ENCODE assay signal across 17 mouse cellular contexts in the genomic region with DNA sequence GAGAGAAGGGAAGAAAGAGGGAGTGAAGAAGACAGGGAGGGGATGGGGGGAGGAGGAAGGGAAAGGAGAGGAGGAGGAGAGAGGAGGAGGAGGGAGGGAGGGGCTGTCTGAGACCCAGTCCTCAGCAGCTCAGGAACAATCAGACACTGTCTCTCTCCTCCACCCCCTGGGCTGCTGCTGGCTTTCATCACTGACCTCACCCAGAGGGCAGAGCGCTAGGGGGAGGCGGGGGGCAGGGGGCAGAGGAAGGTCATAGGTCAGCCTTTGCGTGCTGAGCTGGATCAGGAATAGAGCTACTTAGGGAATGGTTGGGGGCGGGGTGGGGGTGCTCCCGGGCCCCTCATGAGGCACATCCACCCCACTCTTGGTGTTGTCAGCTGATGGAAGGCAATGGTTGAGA. TPM values are rescaled to one million over a fixed set of nuclear protein-coding genes. Genes with fewer than 3 reads are reported as not detected.
DNase-seq lines count a peak whose midpoint lies in the region; ATAC-seq lines count a peak whose summit lies in the region.
"Had no signal": no experiment of that assay in that cellular context is flagged by ENCODE, and none has a peak within 500 bp of the region (broad histone marks: within the 10 kb centered on the region; RNA-seq: fewer than 3 reads in every experiment).

No protein-coding gene starts in this region.

- H3K9me3 ChIP-seq in hindbrain, embryonic 11.5 days (ENCODE audit: control insufficient read depth, low read length), result no peaks in the 10 kb centered on the region
- H3K9me3 ChIP-seq in hindbrain, embryonic 13.5 days, result no peaks in the 10 kb centered on the region
- no peaks in the 10 kb centered on the region for H3K9me3 ChIP-seq in midbrain, embryonic 11.5 days (ENCODE audit: control insufficient read depth, low read length)
- H3K9me3 ChIP-seq in midbrain, embryonic 16.5 days (replicated peaks; ENCODE audit: control insufficient read depth, low read length, poor library complexity, severe bottlenecking), result no peaks in the 10 kb centered on the region
- H3K9me3 ChIP-seq in neural tube, embryonic 11.5 days (ENCODE audit: control insufficient read depth, low read length), result no peaks in the 10 kb centered on the region
- H3K9me3 ChIP-seq in kidney, embryonic 15.5 days (replicated peaks), result no peaks in the 10 kb centered on the region
- H3K9me3 ChIP-seq: limb, embryonic 12.5 days; lung, embryonic 15.5 days had no signal

- no peak overlapping the region for H3K9ac ChIP-seq in hindbrain, embryonic 11.5 days (ENCODE audit: low read depth, low read length)
- H3K9ac ChIP-seq in hindbrain, embryonic 13.5 days, result no peak overlapping the region
- H3K9ac ChIP-seq in midbrain, embryonic 11.5 days (ENCODE audit: low read length), result no peak overlapping the region
- H3K9ac ChIP-seq in midbrain, embryonic 16.5 days (ENCODE audit: low read depth, low read length), result no peak overlapping the region
- H3K9ac ChIP-seq in neural tube, embryonic 11.5 days (ENCODE audit: low read length), result no peak overlapping the region
- H3K9ac ChIP-seq in kidney, embryonic 15.5 days, result no peak overlapping the region
- H3K9ac ChIP-seq: limb, embryonic 12.5 days; lung, embryonic 15.5 days had no signal

- H3K4me2 ChIP-seq in hindbrain, embryonic 11.5 days (replicated peaks; ENCODE audit: low read depth, low read length), result no peak overlapping the region
- H3K4me2 ChIP-seq in hindbrain, embryonic 13.5 days, result no peak overlapping the region
- H3K4me2 ChIP-seq in midbrain, embryonic 11.5 days, result no peak overlapping the region
- no peak overlapping the region for H3K4me2 ChIP-seq in midbrain, embryonic 16.5 days (ENCODE audit: low read length)
- H3K4me2 ChIP-seq in neural tube, embryonic 11.5 days (ENCODE audit: low read depth), result no peak overlapping the region
- H3K4me2 ChIP-seq in kidney, embryonic 15.5 days, result no peak overlapping the region
- H3K4me2 ChIP-seq: limb, embryonic 12.5 days; lung, embryonic 15.5 days had no signal

- peak; percentile 22 for DNase-seq in hindbrain, embryonic 11.5 days (ENCODE audit: low spot score)
- DNase-seq in midbrain, embryonic 11.5 days (ENCODE audit: low spot score, missing footprints), result no peak
- DNase-seq in brain, adult 2 months (ENCODE audit: low read depth, low spot score), result peak; percentile 73
- DNase-seq in neural tube, embryonic 11.5 days (ENCODE audit: low spot score), result no peak
- DNase-seq in testis, postnatal 10 days (ENCODE audit: low spot score), result no peak
- DNase-seq: cerebellum, adult 2 months; heart, adult 18-20 months; kidney, postnatal 25 days; right cerebral cortex, adult 18-20 months; spleen, adult 18-20 months had no signal

- no peaks in the 10 kb centered on the region for H3K36me3 ChIP-seq in hindbrain, embryonic 11.5 days (ENCODE audit: control insufficient read depth, insufficient read depth, low read length)
- H3K36me3 ChIP-seq in hindbrain, embryonic 13.5 days, result no peaks in the 10 kb centered on the region
- H3K36me3 ChIP-seq in midbrain, embryonic 11.5 days (ENCODE audit: control insufficient read depth, insufficient read depth, low read length), result no peaks in the 10 kb centered on the region
- no peaks in the 10 kb centered on the region for H3K36me3 ChIP-seq in midbrain, embryonic 16.5 days (ENCODE audit: control insufficient read depth, insufficient read depth, low read length)
- H3K36me3 ChIP-seq in neural tube, embryonic 11.5 days (ENCODE audit: control insufficient read depth, insufficient read depth, low read length), result no peaks in the 10 kb centered on the region
- H3K36me3 ChIP-seq in kidney, embryonic 15.5 days, result no peaks in the 10 kb centered on the region
- H3K36me3 ChIP-seq: limb, embryonic 12.5 days; lung, embryonic 15.5 days had no signal

- no peaks in the 10 kb centered on the region for H3K27me3 ChIP-seq in hindbrain, embryonic 11.5 days (ENCODE audit: control insufficient read depth, insufficient read depth, low read length)
- H3K27me3 ChIP-seq in hindbrain, embryonic 13.5 days, result no peaks in the 10 kb centered on the region
- H3K27me3 ChIP-seq in midbrain, embryonic 11.5 days (ENCODE audit: control insufficient read depth, insufficient read depth, low read length), result no peaks in the 10 kb centered on the region
- no peaks in the 10 kb centered on the region for H3K27me3 ChIP-seq in midbrain, embryonic 16.5 days (ENCODE audit: control insufficient read depth, insufficient read depth, low read depth, low read length)
- H3K27me3 ChIP-seq in neural tube, embryonic 11.5 days (ENCODE audit: control insufficient read depth, insufficient read depth, low read length), result no peaks in the 10 kb centered on the region
- 0 out of 2 replicates have a peak, but pooled peaks cover 4% of the 10 kb centered on the region for H3K27me3 ChIP-seq in kidney, embryonic 15.5 days
- H3K27me3 ChIP-seq: lung, embryonic 15.5 days had no signal

- peaks cover 14% of the 10 kb centered on the region for H3K4me1 ChIP-seq in hindbrain, embryonic 11.5 days (replicated peaks; ENCODE audit: control insufficient read depth, insufficient read depth, low read length)
- H3K4me1 ChIP-seq in hindbrain, embryonic 13.5 days (replicated peaks), result peaks cover 20% of the 10 kb centered on the region
- peaks cover 14% of the 10 kb centered on the region for H3K4me1 ChIP-seq in midbrain, embryonic 11.5 days (ENCODE audit: control insufficient read depth, insufficient read depth, low read length)
- peaks cover 8% of the 10 kb centered on the region; the same call in 1 of the 2 replicates for H3K4me1 ChIP-seq in midbrain, embryonic 16.5 days (ENCODE audit: control insufficient read depth, insufficient read depth, low read length)
- peaks cover 16% of the 10 kb centered on the region for H3K4me1 ChIP-seq in neural tube, embryonic 11.5 days (ENCODE audit: control insufficient read depth, insufficient read depth, low read length)
- H3K4me1 ChIP-seq in kidney, embryonic 15.5 days, result peaks cover 12% of the 10 kb centered on the region
- H3K4me1 ChIP-seq: lung, embryonic 15.5 days had no signal

- H3K27ac ChIP-seq in hindbrain, embryonic 11.5 days (ENCODE audit: low read depth, low read length), result no peak overlapping the region
- no peak overlapping the region for H3K27ac ChIP-seq in hindbrain, embryonic 13.5 days
- H3K27ac ChIP-seq in midbrain, embryonic 11.5 days (ENCODE audit: low read depth, low read length), result no peak overlapping the region
- H3K27ac ChIP-seq in midbrain, embryonic 16.5 days (ENCODE audit: low read length), result no peak overlapping the region
- H3K27ac ChIP-seq in neural tube, embryonic 11.5 days (ENCODE audit: low read depth, low read length), result 0 out of 2 replicates have a peak overlapping the region, but pooled peaks have one; percentile 29
- H3K27ac ChIP-seq in kidney, embryonic 15.5 days, result no peak overlapping the region
- H3K27ac ChIP-seq: limb, embryonic 12.5 days; lung, embryonic 15.5 days had no signal

- no peak overlapping the region for H3K4me3 ChIP-seq in hindbrain, embryonic 11.5 days (ENCODE audit: low read depth, low read length)
- no peak overlapping the region for H3K4me3 ChIP-seq in hindbrain, embryonic 13.5 days
- no peak overlapping the region for H3K4me3 ChIP-seq in midbrain, embryonic 11.5 days (ENCODE audit: low read depth, low read length)
- no peak overlapping the region for H3K4me3 ChIP-seq in midbrain, embryonic 16.5 days (ENCODE audit: low read depth, low read length)
- no peak overlapping the region for H3K4me3 ChIP-seq in neural tube, embryonic 11.5 days (ENCODE audit: low read depth, low read length)
- no peak overlapping the region for H3K4me3 ChIP-seq in kidney, embryonic 15.5 days (replicated peaks)
- H3K4me3 ChIP-seq: limb, embryonic 12.5 days; lung, embryonic 15.5 days had no signal

- WGBS in hindbrain, embryonic 11.5 days, result 5% methylated on average over 5 of the region's 5 CpGs
- 2% methylated on average over 5 of the region's 5 CpGs for WGBS in hindbrain, embryonic 13.5 days
- WGBS in midbrain, embryonic 11.5 days, result 4% methylated on average over 5 of the region's 5 CpGs
- 7% methylated on average over 5 of the region's 5 CpGs for WGBS in midbrain, embryonic 16.5 days
- WGBS in neural tube, embryonic 11.5 days, result 1% methylated on average over 5 of the region's 5 CpGs
- 9% methylated on average over 5 of the region's 5 CpGs for WGBS in kidney, embryonic 15.5 days

- no peak for ATAC-seq in hindbrain, embryonic 11.5 days (ENCODE audit: low FRiP score)
- no peak for ATAC-seq in hindbrain, embryonic 13.5 days (ENCODE audit: low FRiP score)
- 0 out of 2 replicates have a peak, but pooled peaks have one; percentile 3 for ATAC-seq in midbrain, embryonic 11.5 days (ENCODE audit: low FRiP score)
- ATAC-seq in midbrain, embryonic 16.5 days, result no peak
- no peak for ATAC-seq in neural tube, embryonic 11.5 days (ENCODE audit: insufficient read depth, low FRiP score, low TSS enrichment)
- no peak for ATAC-seq in kidney, embryonic 15.5 days (replicated peaks; ENCODE audit: low FRiP score)
- ATAC-seq: intestine, embryonic 16.5 days had no signal

RNA-seq across cellular contexts. Expression of a gene that starts 5.3 kb away (rescaled TPM):
- polyA plus RNA-seq in hindbrain, embryonic 11.5 days (2014; fragmentation: Nextera tagmentation; extraction: Ambion mirVana), result 23.5 and 28.0 TPM in 2 replicates
- 83.8 and 90.6 TPM in 2 replicates for polyA plus RNA-seq in hindbrain, embryonic 13.5 days (2015; fragmentation: Nextera tagmentation; extraction: Ambion mirVana)
- 18.7 and 21.1 TPM in 2 replicates for polyA plus RNA-seq in midbrain, embryonic 11.5 days (2014; fragmentation: Nextera tagmentation; extraction: Ambion mirVana)
- 109 and 110 TPM in 2 replicates for polyA plus RNA-seq in midbrain, embryonic 16.5 days (2015; fragmentation: Nextera tagmentation; extraction: Ambion mirVana)
- polyA plus RNA-seq in neural tube, embryonic 11.5 days (2014; fragmentation: Nextera tagmentation; extraction: Ambion mirVana), result 27.3 and 28.8 TPM in 2 replicates
- 45.5 and 49.8 TPM in 2 replicates for polyA plus RNA-seq in kidney, embryonic 15.5 days (2015; fragmentation: Nextera tagmentation; extraction: Ambion mirVana)

RNA-seq across cellular contexts. Expression of a gene that starts 5.5 kb away (rescaled TPM):
- polyA plus RNA-seq in hindbrain, embryonic 11.5 days (2014; fragmentation: Nextera tagmentation; extraction: Ambion mirVana), result 0.35 and 0.68 TPM in 2 replicates
- polyA plus RNA-seq in hindbrain, embryonic 13.5 days (2015; fragmentation: Nextera tagmentation; extraction: Ambion mirVana), result 1.6 and 2.0 TPM in 2 replicates
- 0.12 and 0.57 TPM in 2 replicates for polyA plus RNA-seq in midbrain, embryonic 11.5 days (2014; fragmentation: Nextera tagmentation; extraction: Ambion mirVana)
- polyA plus RNA-seq in midbrain, embryonic 16.5 days (2015; fragmentation: Nextera tagmentation; extraction: Ambion mirVana), result 0.47 and 1.3 TPM in 2 replicates
- polyA plus RNA-seq in neural tube, embryonic 11.5 days (2014; fragmentation: Nextera tagmentation; extraction: Ambion mirVana), result 0.38 and 0.49 TPM in 2 replicates
- 0.67 and 0.74 TPM in 2 replicates for polyA plus RNA-seq in kidney, embryonic 15.5 days (2015; fragmentation: Nextera tagmentation; extraction: Ambion mirVana)

RNA-seq across cellular contexts. Expression of a gene that starts 30.9 kb away (rescaled TPM):
- 0.26 TPM in 1 of 2 replicates, not detected in the other for polyA plus RNA-seq in hindbrain, embryonic 11.5 days (2014; fragmentation: Nextera tagmentation; extraction: Ambion mirVana)
- 0.54 and 0.86 TPM in 2 replicates for polyA plus RNA-seq in hindbrain, embryonic 13.5 days (2015; fragmentation: Nextera tagmentation; extraction: Ambion mirVana)
- 0.14 and 0.15 TPM in 2 replicates for polyA plus RNA-seq in midbrain, embryonic 11.5 days (2014; fragmentation: Nextera tagmentation; extraction: Ambion mirVana)
- 0.40 and 0.61 TPM in 2 replicates for polyA plus RNA-seq in midbrain, embryonic 16.5 days (2015; fragmentation: Nextera tagmentation; extraction: Ambion mirVana)
- not detected in 2 replicates for polyA plus RNA-seq in neural tube, embryonic 11.5 days (2014; fragmentation: Nextera tagmentation; extraction: Ambion mirVana)
- polyA plus RNA-seq in kidney, embryonic 15.5 days (2015; fragmentation: Nextera tagmentation; extraction: Ambion mirVana), result 0.12 and 0.26 TPM in 2 replicates
- polyA plus RNA-seq: cortical plate, adult 2 months; intestine, embryonic 16.5 days had no signal

RNA-seq across cellular contexts. Expression of a gene that starts 58.6 kb away (rescaled TPM):
- polyA plus RNA-seq in hindbrain, embryonic 11.5 days (2014; fragmentation: Nextera tagmentation; extraction: Ambion mirVana), result 11.4 and 16.8 TPM in 2 replicates
- 6.6 and 8.1 TPM in 2 replicates for polyA plus RNA-seq in hindbrain, embryonic 13.5 days (2015; fragmentation: Nextera tagmentation; extraction: Ambion mirVana)
- 0.64 and 0.95 TPM in 2 replicates for polyA plus RNA-seq in midbrain, embryonic 11.5 days (2014; fragmentation: Nextera tagmentation; extraction: Ambion mirVana)
- polyA plus RNA-seq in midbrain, embryonic 16.5 days (2015; fragmentation: Nextera tagmentation; extraction: Ambion mirVana), result 3.0 and 3.8 TPM in 2 replicates
- 25.3 and 32.9 TPM in 2 replicates for polyA plus RNA-seq in neural tube, embryonic 11.5 days (2014; fragmentation: Nextera tagmentation; extraction: Ambion mirVana)
- polyA plus RNA-seq in kidney, embryonic 15.5 days (2015; fragmentation: Nextera tagmentation; extraction: Ambion mirVana), result 0.40 and 0.96 TPM in 2 replicates

Comparison
In these comparisons a context has a peak if more than half of its experiments do, and no peak if none do; other contexts are left out.
1. DNase-seq: peak in hindbrain, embryonic 11.5 days (single experiment) and brain, adult 2 months (single experiment); none in midbrain, embryonic 11.5 days (single experiment), neural tube, embryonic 11.5 days (single experiment) and testis, postnatal 10 days (single experiment).